Mouse (Mus musculus) liver, embryonic 14.5 days (tissue): Measurements from ENCODE around the gene Gtf3c2.

Experiments used
- CTCF ChIP-seq: IDR thresholded peaks from 2 replicates; pipeline ENCODE4 v1.5.1; 2016; ENCODE audit warnings: antibody characterized with exemption, low read depth, control low read depth
- EP300 ChIP-seq: IDR thresholded peaks from 2 replicates; pipeline ENCODE4 v1.6.1; 2016; ENCODE audit warnings: antibody characterized with exemption, low read depth

DNA sequence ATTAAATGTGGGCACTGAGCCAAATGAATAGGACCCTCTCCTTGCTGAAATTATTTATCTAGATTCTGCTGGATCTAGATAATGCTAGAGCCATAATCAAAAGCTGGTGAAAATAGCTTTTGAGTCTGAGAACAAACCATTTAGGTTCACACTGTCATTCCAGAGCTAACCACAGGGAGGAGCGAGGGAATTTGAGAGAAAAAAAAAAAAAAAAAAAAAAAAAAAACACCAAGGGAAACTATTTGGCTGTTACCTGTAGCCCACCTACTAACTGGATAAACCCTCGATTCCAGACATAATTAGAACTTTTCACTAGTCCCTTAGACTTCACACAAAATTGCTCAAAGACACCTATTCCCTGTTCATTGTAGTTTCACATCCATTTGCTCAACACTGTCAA, 39.1 kb upstream of the Gtf3c2 start:
- peak; percentile 33; the same call in 1 of the 2 replicates for TF ChIP-seq CTCF
- no peak for TF ChIP-seq EP300
